In genomic region chr6:94962411-94963087, GRCm38 (mm10) we compare ENCODE assay signal across 22 mouse cellular contexts.
DNase-seq lines count a peak whose midpoint lies in the region; ATAC-seq and TF ChIP-seq lines count a peak whose summit lies in the region.
"Had no signal": no experiment of that assay in that cellular context is flagged by ENCODE, and none has a peak within 500 bp of the region (broad histone marks: within the 10 kb centered on the region; RNA-seq: fewer than 3 reads in every experiment).

No protein-coding gene starts in this region.

- TF ChIP-seq EP300 in heart, adult 2 months (IDR thresholded peaks at IDR 0.05; ENCODE audit: insufficient read depth, low read depth, low read length), result no peak

- H3K79me2 ChIP-seq in heart, adult 2 months (replicated peaks; ENCODE audit: control insufficient read depth, insufficient read depth, low read length), result no peaks in the 10 kb centered on the region

- peaks cover 10% of the 10 kb centered on the region; the same call in 1 of the 2 replicates for H3K4me1 ChIP-seq in heart, embryonic 11.5 days (ENCODE audit: control insufficient read depth, insufficient read depth, low read length)
- H3K4me1 ChIP-seq in heart, adult 2 months (ENCODE audit: control insufficient read depth, insufficient read depth, low read length), result no peaks in the 10 kb centered on the region
- no peaks in the 10 kb centered on the region for H3K4me1 ChIP-seq in lung, embryonic 14.5 days (ENCODE audit: insufficient read depth)
- peaks cover 5% of the 10 kb centered on the region for H3K4me1 ChIP-seq in forebrain, embryonic 12.5 days

- H3K9me3 ChIP-seq in heart, embryonic 11.5 days (replicated peaks; ENCODE audit: control insufficient read depth, low read length), result no peaks in the 10 kb centered on the region
- H3K9me3 ChIP-seq in lung, embryonic 14.5 days (ENCODE audit: low read depth, low read length), result no peaks in the 10 kb centered on the region
- H3K9me3 ChIP-seq in forebrain, embryonic 12.5 days, result no peaks in the 10 kb centered on the region
- H3K9me3 ChIP-seq: forebrain, embryonic 13.5 days; midbrain, embryonic 12.5 days; neural tube, embryonic 15.5 days had no signal

- H3K27me3 ChIP-seq in heart, embryonic 11.5 days (ENCODE audit: control insufficient read depth, insufficient read depth, low read length), result no peaks in the 10 kb centered on the region
- H3K27me3 ChIP-seq in heart, adult 2 months (ENCODE audit: control insufficient read depth, insufficient read depth, low read length), result no peaks in the 10 kb centered on the region
- H3K27me3 ChIP-seq in lung, embryonic 14.5 days (ENCODE audit: insufficient read depth, low read length), result no peaks in the 10 kb centered on the region
- H3K27me3 ChIP-seq in forebrain, embryonic 12.5 days, result no peaks in the 10 kb centered on the region
- H3K27me3 ChIP-seq: forebrain, embryonic 13.5 days; midbrain, embryonic 12.5 days; neural tube, embryonic 15.5 days had no signal

- H3K36me3 ChIP-seq in heart, embryonic 11.5 days (ENCODE audit: control insufficient read depth, insufficient read depth, low read length), result no peaks in the 10 kb centered on the region
- no peaks in the 10 kb centered on the region for H3K36me3 ChIP-seq in heart, adult 2 months (ENCODE audit: control insufficient read depth, insufficient read depth, low read length)
- no peaks in the 10 kb centered on the region for H3K36me3 ChIP-seq in lung, embryonic 14.5 days (ENCODE audit: insufficient read depth)
- H3K36me3 ChIP-seq in forebrain, embryonic 12.5 days (replicated peaks), result no peaks in the 10 kb centered on the region
- H3K36me3 ChIP-seq: midbrain, embryonic 12.5 days; neural tube, embryonic 15.5 days had no signal

- WGBS in heart, embryonic 11.5 days (ENCODE audit: insufficient replicate concordance), result 15% methylated on average over 7 of the region's 7 CpGs
- WGBS in heart, adult 2 months, result 34% methylated on average over 7 of the region's 7 CpGs
- 13% methylated on average over 7 of the region's 7 CpGs for WGBS in lung, embryonic 14.5 days
- WGBS in forebrain, embryonic 12.5 days, result 74% methylated on average over 7 of the region's 7 CpGs

- no peak for TF ChIP-seq CTCF in heart, adult 2 months (IDR thresholded peaks at IDR 0.05)
- TF ChIP-seq CTCF in lung, embryonic 14.5 days (IDR thresholded peaks at IDR 0.05; ENCODE audit: low read depth), result no peak

- TF ChIP-seq POLR2A in heart, adult 2 months (IDR thresholded peaks at IDR 0.05; ENCODE audit: insufficient read depth, low read depth, low read length), result no peak

- ATAC-seq in heart, embryonic 11.5 days (replicated peaks; ENCODE audit: insufficient number of reproducible peaks, low FRiP score, low TSS enrichment), result peak; percentile 69; the same call in 1 of the 2 replicates
- no peak for ATAC-seq in lung, embryonic 14.5 days (ENCODE audit: insufficient read depth)
- no peak for ATAC-seq in forebrain, embryonic 12.5 days (ENCODE audit: low FRiP score)
- ATAC-seq: forebrain, embryonic 13.5 days; inflammation-experienced regulatory T-cells, adult 6 months; liver, postnatal 0 days had no signal

- DNase-seq in heart, adult 2 months, result no peak
- peak; percentile 5 for DNase-seq in lung, embryonic 14.5 days
- DNase-seq in lung, postnatal 14 days, result no peak
- peak; percentile 35 for DNase-seq in embryo, embryonic 11 days
- peak; percentile 16 for DNase-seq in retina, embryonic 14.5 days (ENCODE audit: low spot score)
- no peak for DNase-seq in left cerebral cortex, postnatal 14 days (ENCODE audit: low spot score in 2 of 2)
- DNase-seq: adrenal gland, postnatal 14 days; cerebellum, adult 18-20 months; gastrocnemius, postnatal 25 days; kidney, adult 9 months; liver; liver, postnatal 0 days; lung, postnatal 36 days; right cerebral cortex, adult 18-20 months; thymus, adult 18-20 months had no signal

- H3K4me3 ChIP-seq in heart, embryonic 11.5 days (ENCODE audit: low read depth, low read length), result no peak overlapping the region
- no peak overlapping the region for H3K4me3 ChIP-seq in heart, adult 2 months
- no peak overlapping the region for H3K4me3 ChIP-seq in lung, embryonic 14.5 days (ENCODE audit: low read depth, low read length)
- no peak overlapping the region for H3K4me3 ChIP-seq in forebrain, embryonic 12.5 days (replicated peaks)
- H3K4me3 ChIP-seq: forebrain, embryonic 13.5 days; midbrain, embryonic 12.5 days; myocyte; neural tube, embryonic 15.5 days had no signal

- H3K27ac ChIP-seq in heart, embryonic 11.5 days (ENCODE audit: low read depth, low read length), result peak overlapping the region; percentile 36; the same call in 1 of the 2 replicates
- no peak overlapping the region for H3K27ac ChIP-seq in heart, adult 2 months
- H3K27ac ChIP-seq in lung, embryonic 14.5 days (ENCODE audit: low read depth), result no peak overlapping the region
- no peak overlapping the region for H3K27ac ChIP-seq in forebrain, embryonic 12.5 days
- H3K27ac ChIP-seq: forebrain, embryonic 13.5 days; midbrain, embryonic 12.5 days; neural tube, embryonic 15.5 days had no signal

- H3K9ac ChIP-seq in heart, embryonic 11.5 days (ENCODE audit: low read depth, low read length), result no peak overlapping the region
- no peak overlapping the region for H3K9ac ChIP-seq in heart, adult 2 months (ENCODE audit: low read depth, low read length)
- H3K9ac ChIP-seq in lung, embryonic 14.5 days, result no peak overlapping the region
- no peak overlapping the region for H3K9ac ChIP-seq in forebrain, embryonic 12.5 days
- H3K9ac ChIP-seq: forebrain, embryonic 13.5 days; liver, postnatal 0 days; midbrain, embryonic 12.5 days; neural tube, embryonic 15.5 days had no signal

- H3K4me2 ChIP-seq in heart, embryonic 11.5 days, result peak overlapping the region; percentile 11; the same call in 1 of the 2 replicates
- H3K4me2 ChIP-seq in lung, embryonic 14.5 days, result no peak overlapping the region
- no peak overlapping the region for H3K4me2 ChIP-seq in forebrain, embryonic 12.5 days
- H3K4me2 ChIP-seq: forebrain, embryonic 13.5 days; midbrain, embryonic 12.5 days; neural tube, embryonic 15.5 days had no signal

- intact Hi-C loops in heart, adult 2 months (cut with DNase I), result loop anchor here (10.0 kb wide), 1 partner anchor 258 kb away; the partner anchor contains the start of gene Lrig1
- intact Hi-C loops in left cerebral cortex, postnatal 14 days (cut with DNase I), result no loop called here

Comparison
In these comparisons a context has a peak if more than half of its experiments do, and no peak if none do; other contexts are left out.
1. DNase-seq: peak in lung, embryonic 14.5 days (single experiment), embryo, embryonic 11 days (single experiment) and retina, embryonic 14.5 days (single experiment); none in heart, adult 2 months (0 of 2), lung, postnatal 14 days (single experiment) and left cerebral cortex, postnatal 14 days (0 of 2).